Comparison of ENCODE assay signal across 8 mouse cellular contexts in the genomic region with DNA sequence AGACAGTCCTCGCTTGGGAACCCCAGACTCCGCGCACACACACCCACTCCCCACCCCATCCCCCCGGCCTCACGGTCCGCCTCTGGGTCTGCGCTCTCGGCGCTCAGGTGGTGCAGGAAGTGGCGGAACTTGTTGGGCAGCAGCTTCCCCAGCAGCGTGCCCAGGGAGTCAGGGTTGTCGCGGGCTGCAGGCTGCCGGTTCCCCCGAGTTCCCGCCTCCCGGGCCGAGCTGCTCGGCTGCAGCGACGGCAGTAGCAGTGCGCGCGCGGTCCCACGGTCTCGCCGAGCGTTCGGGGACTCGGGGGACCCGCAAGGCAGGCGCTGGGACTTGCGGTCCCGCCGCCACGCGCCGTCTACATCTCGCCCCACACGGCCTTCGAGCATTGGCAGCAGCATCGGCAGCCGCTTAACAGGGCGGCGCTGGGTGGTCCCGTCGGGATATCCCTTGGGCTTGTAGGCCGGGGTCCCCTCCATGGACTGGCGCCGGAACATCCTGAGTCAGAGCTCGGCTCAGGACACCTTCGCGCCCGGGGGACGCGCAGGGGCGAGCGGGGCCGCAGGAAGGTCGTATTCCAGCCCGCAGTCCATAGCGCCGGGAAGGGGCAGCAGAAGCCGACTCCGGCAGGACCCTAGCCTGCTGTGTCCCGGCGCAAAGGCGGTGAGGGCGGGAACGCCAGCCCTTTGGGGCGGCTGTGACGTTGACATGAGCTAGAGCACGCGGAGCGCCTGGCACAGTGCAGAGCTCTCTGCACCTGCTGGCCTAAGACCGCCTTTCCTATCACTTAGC. TPM values are rescaled to one million over a fixed set of nuclear protein-coding genes. Genes with fewer than 3 reads are reported as not detected.
DNase-seq lines count a peak whose midpoint lies in the region; ATAC-seq and TF ChIP-seq lines count a peak whose summit lies in the region.

No protein-coding gene starts in this region.

- intact Hi-C loops in left cerebral cortex, postnatal 36 days (cut with DNase I) = no loop called here

- H3K4me2 ChIP-seq in intestine, postnatal 0 days (replicated peaks; ENCODE audit: low read depth) = peak overlapping the region; percentile 93
- H3K4me2 ChIP-seq in stomach, postnatal 0 days (replicated peaks; ENCODE audit: low read depth) = peak overlapping the region; percentile 90

- no peak for TF ChIP-seq CTCF in intestine, postnatal 0 days (IDR thresholded peaks at IDR 0.05; ENCODE audit: low read depth)
- TF ChIP-seq CTCF in stomach, postnatal 0 days (IDR thresholded peaks at IDR 0.05; ENCODE audit: low read depth) = no peak

- no peak overlapping the region for H3K27ac ChIP-seq in intestine, postnatal 0 days (ENCODE audit: low read depth, low read length)
- H3K27ac ChIP-seq in stomach, postnatal 0 days (replicated peaks) = no peak overlapping the region

- TF ChIP-seq EP300 in stomach, postnatal 0 days (optimal IDR thresholded peaks at IDR 0.05) = no peak

- 0 out of 2 replicates have a peak, but pooled peaks cover 6% of the 10 kb centered on the region for H3K4me1 ChIP-seq in intestine, postnatal 0 days (replicated peaks; ENCODE audit: control insufficient read depth, insufficient read depth, low read length)
- H3K4me1 ChIP-seq in stomach, postnatal 0 days (replicated peaks; ENCODE audit: control insufficient read depth, insufficient read depth) = peaks cover 3% of the 10 kb centered on the region

- under 1% methylated on average over 73 of the region's 77 CpGs for WGBS in intestine, postnatal 0 days
- WGBS in stomach, postnatal 0 days = 2% methylated on average over 68 of the region's 77 CpGs

- no peaks in the 10 kb centered on the region for H3K36me3 ChIP-seq in intestine, postnatal 0 days (ENCODE audit: control insufficient read depth, insufficient read depth)
- no peaks in the 10 kb centered on the region for H3K36me3 ChIP-seq in stomach, postnatal 0 days (ENCODE audit: control insufficient read depth, insufficient read depth, low read length)

- H3K9me3 ChIP-seq in intestine, postnatal 0 days (ENCODE audit: control insufficient read depth) = no peaks in the 10 kb centered on the region
- no peaks in the 10 kb centered on the region for H3K9me3 ChIP-seq in stomach, postnatal 0 days (ENCODE audit: control insufficient read depth, low read length)

- peak; percentile 45 to 56 for DNase-seq in left cerebral cortex, postnatal 36 days (ENCODE audit: low spot score in 2 of 2)
- no peak for DNase-seq in left cerebral cortex, adult 11 months (ENCODE audit: low spot score)
- DNase-seq in adrenal gland, postnatal 25 days = peak; percentile 44
- peak; percentile 47 for DNase-seq in forelimb bud, embryonic 11.5 days (ENCODE audit: low read depth, low spot score)
- DNase-seq in lung, postnatal 4 days = peak; percentile 45 to 53
- DNase-seq in stomach, postnatal 0 days (ENCODE audit: low spot score) = peak; percentile 57
- no peak for DNase-seq in urinary bladder, postnatal 36 days (ENCODE audit: low spot score in 2 of 2)

- no peaks in the 10 kb centered on the region; the same call in 1 of the 2 replicates for H3K27me3 ChIP-seq in intestine, postnatal 0 days (replicated peaks; ENCODE audit: control insufficient read depth, insufficient read depth, low read length)
- no peaks in the 10 kb centered on the region; the same call in 1 of the 2 replicates for H3K27me3 ChIP-seq in stomach, postnatal 0 days (ENCODE audit: control insufficient read depth, insufficient read depth, low read length)

- H3K4me3 ChIP-seq in intestine, postnatal 0 days (ENCODE audit: low read depth, low read length) = peak overlapping the region; percentile 47
- H3K4me3 ChIP-seq in stomach, postnatal 0 days (ENCODE audit: low read depth, low read length) = peak overlapping the region; percentile 48

- ATAC-seq in intestine, postnatal 0 days = peak; percentile 55; the same call in 1 of the 2 replicates
- peak; percentile 57 for ATAC-seq in stomach, postnatal 0 days (ENCODE audit: low FRiP score, low TSS enrichment)

- H3K9ac ChIP-seq in intestine, postnatal 0 days (ENCODE audit: low read depth, low read length) = peak overlapping the region; percentile 48
- H3K9ac ChIP-seq in stomach, postnatal 0 days (ENCODE audit: low read length) = peak overlapping the region; percentile 65

RNA-seq across cellular contexts. Expression of a gene that starts 2.2 kb away (rescaled TPM):
- total RNA-seq in left cerebral cortex, postnatal 36 days (2021) = 1 to 10 TPM; 6.7 to 8.5 TPM
- total RNA-seq in adrenal gland, postnatal 25 days (2021) = 5.0 and 5.9 TPM in 2 replicates
- polyA plus RNA-seq in intestine, postnatal 0 days (2015; fragmentation: Nextera tagmentation; extraction: Ambion mirVana) = 0.58 and 0.60 TPM in 2 replicates
- polyA plus RNA-seq in stomach, postnatal 0 days (2015; fragmentation: Nextera tagmentation; extraction: Ambion mirVana) = 2.0 and 2.5 TPM in 2 replicates

RNA-seq across cellular contexts. Expression of a gene that starts 6.4 kb away (rescaled TPM):
- 10 to 100 TPM; 35.4 to 36.3 TPM for total RNA-seq in left cerebral cortex, postnatal 36 days (2021)
- 46.1 and 57.5 TPM in 2 replicates for total RNA-seq in adrenal gland, postnatal 25 days (2021)
- polyA plus RNA-seq in intestine, postnatal 0 days (2015; fragmentation: Nextera tagmentation; extraction: Ambion mirVana) = 45.3 and 50.5 TPM in 2 replicates
- 52.4 and 53.3 TPM in 2 replicates for polyA plus RNA-seq in stomach, postnatal 0 days (2015; fragmentation: Nextera tagmentation; extraction: Ambion mirVana)

RNA-seq across cellular contexts. Expression of a gene that starts 28.9 kb away (rescaled TPM):
- total RNA-seq in left cerebral cortex, postnatal 36 days (2021) = 10 to 100 TPM; 36.1 to 39.8 TPM
- 29.2 and 31.5 TPM in 2 replicates for total RNA-seq in adrenal gland, postnatal 25 days (2021)
- polyA plus RNA-seq in intestine, postnatal 0 days (2015; fragmentation: Nextera tagmentation; extraction: Ambion mirVana) = 12.9 and 13.0 TPM in 2 replicates
- polyA plus RNA-seq in stomach, postnatal 0 days (2015; fragmentation: Nextera tagmentation; extraction: Ambion mirVana) = 17.2 and 19.6 TPM in 2 replicates

RNA-seq across cellular contexts. Expression of a gene that starts 33.5 kb away (rescaled TPM):
- total RNA-seq in left cerebral cortex, postnatal 36 days (2021) = 1 to 10 TPM; 1.0 to 2.8 TPM
- total RNA-seq in adrenal gland, postnatal 25 days (2021) = 0.76 TPM in 1 of 2 replicates, not detected in the other
- 0.64 and 0.74 TPM in 2 replicates for polyA plus RNA-seq in intestine, postnatal 0 days (2015; fragmentation: Nextera tagmentation; extraction: Ambion mirVana)
- polyA plus RNA-seq in stomach, postnatal 0 days (2015; fragmentation: Nextera tagmentation; extraction: Ambion mirVana) = 1.8 and 2.0 TPM in 2 replicates

Comparison
In these comparisons a context has a peak if more than half of its experiments do, and no peak if none do; other contexts are left out.
1. DNase-seq: peak in left cerebral cortex, postnatal 36 days (2 of 2), adrenal gland, postnatal 25 days (single experiment), forelimb bud, embryonic 11.5 days (single experiment), lung, postnatal 4 days (2 of 2) and stomach, postnatal 0 days (single experiment); none in left cerebral cortex, adult 11 months (single experiment) and urinary bladder, postnatal 36 days (0 of 2).